Mouse (Mus musculus): ENCODE results near the gene Rln1. TPM values are rescaled to one million over a fixed set of nuclear protein-coding genes. Genes with fewer than 3 reads are reported as not detected.

Rln1 gene
- polyA plus RNA-seq, 1 experiment from 2014 or later = 2.2 TPM

Other genes starting within 250 kb of the Rln1 start
- gene Rcl1, start 233.3 kb downstream of the Rln1 start, polyA plus RNA-seq (2016; fragmentation: Nextera tagmentation; extraction: Ambion mirVana) = 57.5 and 70.4 TPM in 2 replicates
- gene Jak2, start 82.8 kb downstream of the Rln1 start, polyA plus RNA-seq (2016; fragmentation: Nextera tagmentation; extraction: Ambion mirVana) = 6.9 and 7.0 TPM in 2 replicates
- 9.7 and 10.8 TPM in 2 replicates for gene Insl6, start 9.3 kb downstream of the Rln1 start, polyA plus RNA-seq (2016; fragmentation: Nextera tagmentation; extraction: Ambion mirVana)
- gene Plgrkt, start 32.7 kb upstream of the Rln1 start, polyA plus RNA-seq (2016; fragmentation: Nextera tagmentation; extraction: Ambion mirVana) = 37.6 and 57.3 TPM in 2 replicates
- gene Cd274, start 32.8 kb upstream of the Rln1 start, polyA plus RNA-seq (2016; fragmentation: Nextera tagmentation; extraction: Ambion mirVana) = 0.26 and 0.38 TPM in 2 replicates
- gene Pdcd1lg2, start 76.2 kb upstream of the Rln1 start, polyA plus RNA-seq (2016; fragmentation: Nextera tagmentation; extraction: Ambion mirVana) = not detected in 2 replicates
- 10.2 and 11.5 TPM in 2 replicates for gene Ric1, start 187.6 kb upstream of the Rln1 start, polyA plus RNA-seq (2016; fragmentation: Nextera tagmentation; extraction: Ambion mirVana)